ENCODE assay signal across 8 mouse cellular contexts in the genomic region with DNA sequence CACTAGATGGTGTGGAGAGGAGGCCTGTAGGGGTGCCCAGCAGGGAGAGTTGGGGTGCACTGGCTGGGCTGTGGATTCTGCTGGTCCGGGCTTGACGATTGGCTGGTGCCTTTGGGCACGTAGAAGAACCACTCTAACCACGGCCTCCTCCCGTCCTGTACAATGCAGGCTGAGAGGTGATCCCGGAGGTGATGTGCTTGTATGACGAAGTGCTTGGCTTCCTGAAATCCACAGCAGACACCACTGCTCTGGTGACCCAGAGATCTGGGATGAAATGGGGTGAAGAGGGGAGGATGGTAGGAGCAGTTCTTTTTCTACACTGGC. TPM values are rescaled to one million over a fixed set of nuclear protein-coding genes. Genes with fewer than 3 reads are reported as not detected.
DNase-seq lines count a peak whose midpoint lies in the region; ATAC-seq and TF ChIP-seq lines count a peak whose summit lies in the region.

No protein-coding gene starts in this region.

- no peak for TF ChIP-seq POLR2A in heart, adult 2 months (IDR thresholded peaks at IDR 0.05; ENCODE audit: insufficient read depth, low read depth, low read length)

- no peak for TF ChIP-seq EP300 in heart, adult 2 months (IDR thresholded peaks at IDR 0.05; ENCODE audit: insufficient read depth, low read depth, low read length)

- in situ Hi-C loops in ES-E14 (cut with MboI; ENCODE audit: low sequenced_read_pairs in 2 of 2, unreplicated experiment in 2 of 2) = no loop called here

- no peaks in the 10 kb centered on the region for H3K9me3 ChIP-seq in heart, embryonic 12.5 days (replicated peaks)
- no peaks in the 10 kb centered on the region for H3K9me3 ChIP-seq in ES-E14 (ENCODE audit: control insufficient read depth, insufficient read depth, low read depth, low read length)
- H3K9me3 ChIP-seq in forebrain, embryonic 14.5 days (replicated peaks; ENCODE audit: control insufficient read depth, low read length) = no peaks in the 10 kb centered on the region
- no peaks in the 10 kb centered on the region for H3K9me3 ChIP-seq in liver, embryonic 15.5 days (replicated peaks)

- H3K79me2 ChIP-seq in heart, adult 2 months (replicated peaks; ENCODE audit: control insufficient read depth, insufficient read depth, low read length) = no peaks in the 10 kb centered on the region; the same call in 1 of the 2 replicates

- peaks cover 84% of the 10 kb centered on the region for H3K4me1 ChIP-seq in heart, embryonic 12.5 days (replicated peaks)
- H3K4me1 ChIP-seq in heart, adult 2 months (ENCODE audit: control insufficient read depth, insufficient read depth, low read length) = peaks cover 11% of the 10 kb centered on the region
- H3K4me1 ChIP-seq in ES-E14 (ENCODE audit: control insufficient read depth in 2 of 2, insufficient read depth in 2 of 2, low read length in 2 of 2, poor library complexity in 1 of 2) = peaks cover 0 to 10% of the 10 kb centered on the region in 2 experiments; a peak in 1 of 4 replicates
- H3K4me1 ChIP-seq in forebrain, embryonic 14.5 days (ENCODE audit: control insufficient read depth, insufficient read depth, low read length) = peaks cover 31% of the 10 kb centered on the region
- peaks cover 50% of the 10 kb centered on the region for H3K4me1 ChIP-seq in liver, embryonic 15.5 days (replicated peaks)

- H3K4me3 ChIP-seq in heart, embryonic 12.5 days = peak overlapping the region; percentile 69
- H3K4me3 ChIP-seq in heart, adult 2 months = no peak overlapping the region
- H3K4me3 ChIP-seq in ES-E14 (ENCODE audit: insufficient read depth in 1 of 2, low read depth in 1 of 2, low read length in 2 of 2, poor library complexity in 1 of 2, severe bottlenecking in 1 of 2) = peak overlapping the region; percentile 27 to 90
- H3K4me3 ChIP-seq in forebrain, embryonic 14.5 days (ENCODE audit: low read depth, low read length) = peak overlapping the region; percentile 74
- H3K4me3 ChIP-seq in liver, embryonic 15.5 days (replicated peaks) = no peak overlapping the region

- intact Hi-C loops in heart, adult 2 months (cut with DNase I) = loop anchor here (5.0 kb wide), 1 partner anchor 34 kb away; a partner anchor contains a TSS

- H3K27me3 ChIP-seq in heart, embryonic 12.5 days (replicated peaks) = no peaks in the 10 kb centered on the region
- no peaks in the 10 kb centered on the region for H3K27me3 ChIP-seq in heart, adult 2 months (ENCODE audit: control insufficient read depth, insufficient read depth, low read length)
- no peaks in the 10 kb centered on the region for H3K27me3 ChIP-seq in forebrain, embryonic 14.5 days (replicated peaks; ENCODE audit: control insufficient read depth, insufficient read depth, low read length)
- H3K27me3 ChIP-seq in liver, embryonic 15.5 days = peaks cover 31% of the 10 kb centered on the region

- ATAC-seq in heart, embryonic 12.5 days (ENCODE audit: insufficient number of reproducible peaks, low FRiP score) = no peak
- ATAC-seq in forebrain, embryonic 14.5 days = 0 out of 2 replicates have a peak, but pooled peaks have one; percentile 15
- ATAC-seq in liver, embryonic 15.5 days (ENCODE audit: insufficient read depth) = no peak

- no peak for DNase-seq in heart, adult 2 months
- no peak for DNase-seq in ES-E14 (ENCODE audit: low read depth, low spot score)
- DNase-seq in forebrain, embryonic 14.5 days (ENCODE audit: low spot score) = no peak
- no peak for DNase-seq in left cerebral cortex, adult 9 months (ENCODE audit: low spot score in 2 of 2)
- DNase-seq in right cerebral cortex, postnatal 25 days = no peak
- no peak for DNase-seq in gastrocnemius, adult 8-10 months (ENCODE audit: low spot score in 2 of 2)

- peak overlapping the region; percentile 87 for H3K9ac ChIP-seq in heart, embryonic 12.5 days
- no peak overlapping the region for H3K9ac ChIP-seq in heart, adult 2 months (ENCODE audit: low read depth, low read length)
- peak overlapping the region; percentile 38; the same call in 1 of the 2 replicates for H3K9ac ChIP-seq in ES-E14 (ENCODE audit: insufficient read depth, low read depth, low read length, poor library complexity, severe bottlenecking)
- peak overlapping the region; percentile 90 for H3K9ac ChIP-seq in forebrain, embryonic 14.5 days (ENCODE audit: low read length)
- H3K9ac ChIP-seq in liver, embryonic 15.5 days = no peak overlapping the region

- 16% methylated on average over 7 of the region's 7 CpGs for WGBS in heart, embryonic 12.5 days
- 54% methylated on average over 7 of the region's 7 CpGs for WGBS in heart, adult 2 months
- 4% methylated on average over 7 of the region's 7 CpGs for WGBS in forebrain, embryonic 14.5 days
- WGBS in liver, embryonic 15.5 days (ENCODE audit: insufficient replicate concordance) = 55% methylated on average over 7 of the region's 7 CpGs

- peak overlapping the region; percentile 88 for H3K4me2 ChIP-seq in heart, embryonic 12.5 days
- H3K4me2 ChIP-seq in forebrain, embryonic 14.5 days (ENCODE audit: low read length) = peak overlapping the region; percentile 85
- H3K4me2 ChIP-seq in liver, embryonic 15.5 days = peak overlapping the region; percentile 81; the same call in 1 of the 2 replicates

- no peak for TF ChIP-seq CTCF in heart, adult 2 months (IDR thresholded peaks at IDR 0.05)

- peaks cover 23% of the 10 kb centered on the region for H3K36me3 ChIP-seq in heart, embryonic 12.5 days
- no peaks in the 10 kb centered on the region for H3K36me3 ChIP-seq in heart, adult 2 months (ENCODE audit: control insufficient read depth, insufficient read depth, low read length)
- peaks cover 7% of the 10 kb centered on the region; the same call in 1 of the 2 replicates for H3K36me3 ChIP-seq in ES-E14 (ENCODE audit: control insufficient read depth, insufficient read depth, low read length, poor library complexity, severe bottlenecking)
- peaks cover 23% of the 10 kb centered on the region for H3K36me3 ChIP-seq in forebrain, embryonic 14.5 days (ENCODE audit: control insufficient read depth, insufficient read depth, low read length)
- H3K36me3 ChIP-seq in liver, embryonic 15.5 days (replicated peaks) = 0 out of 2 replicates have a peak, but pooled peaks cover 8% of the 10 kb centered on the region

- peak overlapping the region; percentile 88 for H3K27ac ChIP-seq in heart, embryonic 12.5 days (ENCODE audit: poor library complexity, severe bottlenecking)
- no peak overlapping the region for H3K27ac ChIP-seq in heart, adult 2 months
- no peak overlapping the region for H3K27ac ChIP-seq in ES-E14 (ENCODE audit: insufficient read depth, low read depth, low read length, poor library complexity, severe bottlenecking)
- peak overlapping the region; percentile 22 for H3K27ac ChIP-seq in forebrain, embryonic 14.5 days (ENCODE audit: low read depth, low read length)
- H3K27ac ChIP-seq in liver, embryonic 15.5 days (replicated peaks) = no peak overlapping the region

TF ChIP-seq in ES-E14, 5 proteins besides CTCF, POLR2A, EP300 and RAD21:
- TF ChIP-seq CHD2 (IDR thresholded peaks at IDR 0.05; ENCODE audit: low read depth, low read length) = no peak
- TF ChIP-seq ZNF384 (IDR thresholded peaks at IDR 0.05; ENCODE audit: low read depth, low read length) = no peak
- TF ChIP-seq HCFC1 (IDR thresholded peaks at IDR 0.05; ENCODE audit: borderline replicate concordance, insufficient read depth, low read length) = no peak
- no peak for TF ChIP-seq ZC3H11A (IDR thresholded peaks at IDR 0.05; ENCODE audit: borderline replicate concordance, low read depth, low read length)

RNA-seq across cellular contexts. Expression of a gene that starts 36.4 kb away (rescaled TPM):
- 22.2 and 29.9 TPM in 2 replicates for polyA plus RNA-seq in heart, embryonic 12.5 days (2016; fragmentation: Nextera tagmentation; extraction: Ambion mirVana)
- total RNA-seq in heart, adult 2 months (2021) = 10 to 100 TPM; 21.8 to 26.5 TPM
- polyA plus RNA-seq in heart, adult 2 months (2012; rRNA removed) = 15.8 and 20.0 TPM in 2 replicates
- total RNA-seq in ES-E14 (2012; rRNA removed) = 15.5 and 21.0 TPM in 2 replicates
- 26.4 and 28.5 TPM in 2 replicates for polyA plus RNA-seq in forebrain, embryonic 14.5 days (2014; fragmentation: Nextera tagmentation; extraction: Ambion mirVana)
- polyA plus RNA-seq in liver, embryonic 15.5 days (2015; fragmentation: Nextera tagmentation; extraction: Ambion mirVana) = 3.8 and 4.6 TPM in 2 replicates
- total RNA-seq in gastrocnemius, adult 8-10 months (2022) = 10 to 100 TPM; 18.0 to 25.7 (median 21.4) TPM

Comparison
In these comparisons a context has a peak if more than half of its experiments do, and no peak if none do; other contexts are left out.
1. H3K27ac ChIP-seq: peak in heart, embryonic 12.5 days (single experiment) and forebrain, embryonic 14.5 days (single experiment); none in heart, adult 2 months (single experiment), ES-E14 (single experiment) and liver, embryonic 15.5 days (single experiment).
2. H3K4me3 ChIP-seq: peak in heart, embryonic 12.5 days (single experiment), ES-E14 (2 of 2) and forebrain, embryonic 14.5 days (single experiment); none in heart, adult 2 months (single experiment) and liver, embryonic 15.5 days (single experiment).
3. H3K9ac ChIP-seq: peak in heart, embryonic 12.5 days (single experiment), ES-E14 (single experiment) and forebrain, embryonic 14.5 days (single experiment); none in heart, adult 2 months (single experiment) and liver, embryonic 15.5 days (single experiment).
4. Peak in every context shown above with its lines, with median percentiles within 50 percentile points of each other: H3K4me2 ChIP-seq.